Comparison of ENCODE assay signal across 9 mouse cellular contexts in genomic region chr17:56883612-56884011, GRCm38 (mm10). TPM values are rescaled to one million over a fixed set of nuclear protein-coding genes. Genes with fewer than 3 reads are reported as not detected.
A peak's percentile ranks its signal among the peaks of the same experiment; 100 is the strongest.
DNase-seq lines count a peak whose midpoint lies in the region; ATAC-seq and TF ChIP-seq lines count a peak whose summit lies in the region.
"Had no signal": no experiment of that assay in that cellular context is flagged by ENCODE, and none has a peak within 500 bp of the region (broad histone marks: within the 10 kb centered on the region; RNA-seq: fewer than 3 reads in every experiment).

No protein-coding gene starts in this region.

- no peak overlapping the region for H3K9ac ChIP-seq in forebrain, embryonic 16.5 days (replicated peaks; ENCODE audit: low read depth, low read length)
- no peak overlapping the region for H3K9ac ChIP-seq in forebrain, embryonic 11.5 days (ENCODE audit: low read length)
- peak overlapping the region; percentile 38; the same call in 1 of the 2 replicates for H3K9ac ChIP-seq in heart, embryonic 12.5 days
- no peak overlapping the region for H3K9ac ChIP-seq in lung, embryonic 16.5 days (ENCODE audit: low read length)

- no peak overlapping the region for H3K4me3 ChIP-seq in forebrain, embryonic 16.5 days (replicated peaks; ENCODE audit: low read length)
- H3K4me3 ChIP-seq in forebrain, embryonic 11.5 days (ENCODE audit: low read depth, low read length) = no peak overlapping the region
- peak overlapping the region; percentile 74 for H3K4me3 ChIP-seq in E14TG2a.4 (replicated peaks; ENCODE audit: low read length)
- H3K4me3 ChIP-seq in heart, embryonic 12.5 days = peak overlapping the region; percentile 23
- H3K4me3 ChIP-seq in lung, embryonic 16.5 days (ENCODE audit: low read length) = peak overlapping the region; percentile 20

- WGBS in forebrain, embryonic 16.5 days = 44% methylated on average over 17 of the region's 17 CpGs
- WGBS in forebrain, embryonic 11.5 days = 55% methylated on average over 17 of the region's 17 CpGs
- WGBS in heart, embryonic 12.5 days = 28% methylated on average over 17 of the region's 17 CpGs
- 31% methylated on average over 17 of the region's 17 CpGs for WGBS in lung, embryonic 16.5 days

- no peaks in the 10 kb centered on the region for H3K9me3 ChIP-seq in forebrain, embryonic 16.5 days (ENCODE audit: control insufficient read depth, low read length)
- H3K9me3 ChIP-seq in forebrain, embryonic 11.5 days (ENCODE audit: control insufficient read depth, low read length) = no peaks in the 10 kb centered on the region
- H3K9me3 ChIP-seq in E14TG2a.4 (ENCODE audit: low read length) = peaks cover 24% of the 10 kb centered on the region
- peaks cover 8% of the 10 kb centered on the region; the same call in 1 of the 2 replicates for H3K9me3 ChIP-seq in heart, embryonic 12.5 days (replicated peaks)
- no peaks in the 10 kb centered on the region for H3K9me3 ChIP-seq in lung, embryonic 16.5 days (ENCODE audit: control insufficient read depth, low read length)

- peaks cover 2% of the 10 kb centered on the region; the same call in 1 of the 2 replicates for H3K36me3 ChIP-seq in forebrain, embryonic 16.5 days (ENCODE audit: control insufficient read depth, insufficient read depth)
- no peaks in the 10 kb centered on the region for H3K36me3 ChIP-seq in forebrain, embryonic 11.5 days (ENCODE audit: control insufficient read depth, insufficient read depth, low read length)
- H3K36me3 ChIP-seq in E14TG2a.4 (ENCODE audit: insufficient read depth, low read length) = peaks cover 72% of the 10 kb centered on the region
- peaks cover 5% of the 10 kb centered on the region for H3K36me3 ChIP-seq in heart, embryonic 12.5 days
- no peaks in the 10 kb centered on the region for H3K36me3 ChIP-seq in lung, embryonic 16.5 days (ENCODE audit: control insufficient read depth, insufficient read depth, low read length)

- no peaks in the 10 kb centered on the region for H3K27me3 ChIP-seq in forebrain, embryonic 16.5 days (replicated peaks; ENCODE audit: control insufficient read depth, insufficient read depth, low read length)
- no peaks in the 10 kb centered on the region for H3K27me3 ChIP-seq in forebrain, embryonic 11.5 days (ENCODE audit: control insufficient read depth, insufficient read depth, low read length)
- H3K27me3 ChIP-seq in E14TG2a.4 (ENCODE audit: insufficient read depth, low read length) = no peaks in the 10 kb centered on the region
- no peaks in the 10 kb centered on the region for H3K27me3 ChIP-seq in heart, embryonic 12.5 days (replicated peaks)
- H3K27me3 ChIP-seq in lung, embryonic 16.5 days (ENCODE audit: control insufficient read depth, insufficient read depth, low read depth, low read length) = no peaks in the 10 kb centered on the region

- DNase-seq in forebrain, embryonic 11.5 days (ENCODE audit: low spot score) = no peak
- no peak for DNase-seq in thymus, postnatal 4 days
- no peak for DNase-seq in gastrocnemius, postnatal 4 days (ENCODE audit: low spot score in 2 of 2)
- DNase-seq in left cerebral cortex, adult 11 months (ENCODE audit: low spot score) = no peak
- DNase-seq: gastrocnemius, postnatal 25 days had no signal

- no peak for TF ChIP-seq CTCF in E14TG2a.4 (conservative IDR thresholded peaks at IDR 0.05; ENCODE audit: low read length)

- no peaks in the 10 kb centered on the region for H3K4me1 ChIP-seq in forebrain, embryonic 16.5 days (replicated peaks; ENCODE audit: control insufficient read depth, insufficient read depth, low read length)
- H3K4me1 ChIP-seq in forebrain, embryonic 11.5 days (replicated peaks; ENCODE audit: control insufficient read depth, insufficient read depth, low read length) = no peaks in the 10 kb centered on the region
- H3K4me1 ChIP-seq in E14TG2a.4 (replicated peaks; ENCODE audit: low read depth, low read length) = peaks cover 78% of the 10 kb centered on the region
- peaks cover 16% of the 10 kb centered on the region for H3K4me1 ChIP-seq in heart, embryonic 12.5 days (replicated peaks)
- no peaks in the 10 kb centered on the region for H3K4me1 ChIP-seq in lung, embryonic 16.5 days (replicated peaks; ENCODE audit: control insufficient read depth, insufficient read depth, low read length)

- ATAC-seq in forebrain, embryonic 16.5 days = no peak
- ATAC-seq in forebrain, embryonic 11.5 days (replicated peaks; ENCODE audit: low FRiP score) = no peak
- no peak for ATAC-seq in heart, embryonic 12.5 days (ENCODE audit: insufficient number of reproducible peaks, low FRiP score)
- peak; percentile 56 for ATAC-seq in lung, embryonic 16.5 days (ENCODE audit: low read depth)

- H3K27ac ChIP-seq in forebrain, embryonic 16.5 days (ENCODE audit: low read length) = no peak overlapping the region
- H3K27ac ChIP-seq in forebrain, embryonic 11.5 days (ENCODE audit: low read depth, low read length) = no peak overlapping the region
- H3K27ac ChIP-seq in heart, embryonic 12.5 days (ENCODE audit: poor library complexity, severe bottlenecking) = no peak overlapping the region
- H3K27ac ChIP-seq in lung, embryonic 16.5 days (ENCODE audit: low read length) = no peak overlapping the region

- peak overlapping the region; percentile 18; the same call in 1 of the 2 replicates for H3K4me2 ChIP-seq in forebrain, embryonic 16.5 days (ENCODE audit: low read length)
- no peak overlapping the region for H3K4me2 ChIP-seq in forebrain, embryonic 11.5 days (ENCODE audit: low read depth, low read length, severe bottlenecking)
- peak overlapping the region; percentile 59 for H3K4me2 ChIP-seq in heart, embryonic 12.5 days
- H3K4me2 ChIP-seq in lung, embryonic 16.5 days (ENCODE audit: low read depth, low read length) = peak overlapping the region; percentile 50

RNA-seq across cellular contexts. Expression of gene 1700061G19Rik, which starts 8.3 kb away (rescaled TPM):
- 0.50 and 0.65 TPM in 2 replicates for polyA plus RNA-seq in forebrain, embryonic 16.5 days (2015; fragmentation: Nextera tagmentation; extraction: Ambion mirVana)
- 0.53 and 0.57 TPM in 2 replicates for polyA plus RNA-seq in forebrain, embryonic 11.5 days (2014; fragmentation: Nextera tagmentation; extraction: Ambion mirVana)
- 0.33 and 0.36 TPM in 2 replicates for polyA plus RNA-seq in heart, embryonic 12.5 days (2016; fragmentation: Nextera tagmentation; extraction: Ambion mirVana)
- 0.43 and 0.53 TPM in 2 replicates for polyA plus RNA-seq in lung, embryonic 16.5 days (2015; fragmentation: Nextera tagmentation; extraction: Ambion mirVana)
- total RNA-seq in gastrocnemius, postnatal 4 days (2021) = not detected
- total RNA-seq: gastrocnemius, postnatal 25 days had no signal

RNA-seq across cellular contexts. Expression of gene Acsbg2, which starts 9.4 kb away (rescaled TPM):
- not detected in 2 replicates for polyA plus RNA-seq in forebrain, embryonic 16.5 days (2015; fragmentation: Nextera tagmentation; extraction: Ambion mirVana)
- polyA plus RNA-seq in forebrain, embryonic 11.5 days (2014; fragmentation: Nextera tagmentation; extraction: Ambion mirVana) = not detected in 2 replicates
- not detected in 2 replicates for polyA plus RNA-seq in heart, embryonic 12.5 days (2016; fragmentation: Nextera tagmentation; extraction: Ambion mirVana)
- polyA plus RNA-seq in lung, embryonic 16.5 days (2015; fragmentation: Nextera tagmentation; extraction: Ambion mirVana) = not detected in 2 replicates
- not detected for total RNA-seq in gastrocnemius, postnatal 4 days (2021)
- total RNA-seq: gastrocnemius, postnatal 25 days had no signal

RNA-seq across cellular contexts. Expression of gene Mllt1, which starts 51.6 kb away (rescaled TPM):
- polyA plus RNA-seq in forebrain, embryonic 16.5 days (2015; fragmentation: Nextera tagmentation; extraction: Ambion mirVana) = 86.1 and 86.7 TPM in 2 replicates
- 56.7 and 57.2 TPM in 2 replicates for polyA plus RNA-seq in forebrain, embryonic 11.5 days (2014; fragmentation: Nextera tagmentation; extraction: Ambion mirVana)
- 45.3 and 50.6 TPM in 2 replicates for polyA plus RNA-seq in heart, embryonic 12.5 days (2016; fragmentation: Nextera tagmentation; extraction: Ambion mirVana)
- polyA plus RNA-seq in lung, embryonic 16.5 days (2015; fragmentation: Nextera tagmentation; extraction: Ambion mirVana) = 34.8 and 40.6 TPM in 2 replicates
- 10 to 100 TPM; 23.9 to 27.2 TPM for total RNA-seq in gastrocnemius, postnatal 4 days (2021)

RNA-seq across cellular contexts. Expression of gene Rfx2, which starts 52.8 kb away (rescaled TPM):
- polyA plus RNA-seq in forebrain, embryonic 16.5 days (2015; fragmentation: Nextera tagmentation; extraction: Ambion mirVana) = 3.7 and 4.2 TPM in 2 replicates
- 10.9 and 11.1 TPM in 2 replicates for polyA plus RNA-seq in forebrain, embryonic 11.5 days (2014; fragmentation: Nextera tagmentation; extraction: Ambion mirVana)
- 3.8 and 4.4 TPM in 2 replicates for polyA plus RNA-seq in heart, embryonic 12.5 days (2016; fragmentation: Nextera tagmentation; extraction: Ambion mirVana)
- polyA plus RNA-seq in lung, embryonic 16.5 days (2015; fragmentation: Nextera tagmentation; extraction: Ambion mirVana) = 6.7 and 6.9 TPM in 2 replicates
- 10 to 100 TPM in 1 of 2 experiments, 1 to 10 TPM in 1; 8.2 to 10.6 TPM for total RNA-seq in gastrocnemius, postnatal 4 days (2021)

Comparison
In these comparisons a context has a peak if more than half of its experiments do, and no peak if none do; other contexts are left out.
1. H3K4me3 ChIP-seq: peak in E14TG2a.4 (single experiment), heart, embryonic 12.5 days (single experiment) and lung, embryonic 16.5 days (single experiment); none in forebrain, embryonic 16.5 days (single experiment) and forebrain, embryonic 11.5 days (single experiment).